8 mouse cellular contexts compared by ENCODE assay signal in genomic region chr6:135026232-135026631, GRCm38 (mm10). TPM values are rescaled to one million over a fixed set of nuclear protein-coding genes. Genes with fewer than 3 reads are reported as not detected.
DNase-seq lines count a peak whose midpoint lies in the region; ATAC-seq and TF ChIP-seq lines count a peak whose summit lies in the region.

No protein-coding gene starts in this region.

- no peaks in the 10 kb centered on the region for H3K4me1 ChIP-seq in liver, adult 2 months (ENCODE audit: control insufficient read depth, insufficient read depth, low read length)
- 0 out of 2 replicates have a peak, but pooled peaks cover 3% of the 10 kb centered on the region for H3K4me1 ChIP-seq in liver, embryonic 12.5 days

- 5% methylated on average over 3 of the region's 3 CpGs for WGBS in liver, adult 2 months
- WGBS in liver, embryonic 12.5 days (ENCODE audit: insufficient replicate concordance): 5% methylated on average over 3 of the region's 3 CpGs

- H3K27ac ChIP-seq in liver, adult 2 months (replicated peaks; ENCODE audit: insufficient read depth, low read depth, low read length): no peak overlapping the region
- H3K27ac ChIP-seq in liver, embryonic 12.5 days: no peak overlapping the region

- H3K9me3 ChIP-seq in liver, embryonic 12.5 days (replicated peaks): no peaks in the 10 kb centered on the region

- no peaks in the 10 kb centered on the region for H3K27me3 ChIP-seq in liver, adult 2 months (ENCODE audit: control insufficient read depth, insufficient read depth, low read length)
- H3K27me3 ChIP-seq in liver, embryonic 12.5 days (replicated peaks): no peaks in the 10 kb centered on the region

- H3K36me3 ChIP-seq in liver, adult 2 months (ENCODE audit: control insufficient read depth, insufficient read depth, low read length): peaks cover 21% of the 10 kb centered on the region
- H3K36me3 ChIP-seq in liver, embryonic 12.5 days: peaks cover 41% of the 10 kb centered on the region

- no peak overlapping the region for H3K4me2 ChIP-seq in liver, embryonic 12.5 days

- no peak for ATAC-seq in liver, embryonic 12.5 days
- ATAC-seq in megakaryocyte-erythroid progenitor cell, adult 5-6 weeks (replicated peaks; ENCODE audit: low FRiP score, low TSS enrichment, poor library complexity, severe bottlenecking): peak; percentile 75

- TF ChIP-seq POLR2A in liver, adult 2 months (IDR thresholded peaks at IDR 0.05; ENCODE audit: extremely low read depth, insufficient read depth, low read length): no peak

- 0 out of 2 replicates have a peak, but pooled peaks have one; percentile 33 for TF ChIP-seq CTCF in liver, adult 2 months (IDR thresholded peaks at IDR 0.05; ENCODE audit: low read depth, low read length)

- peak; percentile 45 for DNase-seq in adrenal gland, postnatal 14 days
- no peak for DNase-seq in adrenal gland, postnatal 25 days
- peak; percentile 33 for DNase-seq in liver, adult 2 months (ENCODE audit: extremely low read depth, low read depth, low spot score)
- peak; percentile 26 for DNase-seq in embryo, embryonic 9.5 days (ENCODE audit: extremely low spot score)
- peak; percentile 64 for DNase-seq in kidney, adult 9 months
- no peak for DNase-seq in testis, postnatal 14 days (ENCODE audit: low spot score)

- no peak overlapping the region for H3K4me3 ChIP-seq in liver, adult 2 months (ENCODE audit: insufficient read depth, low read depth, low read length)
- no peak overlapping the region for H3K4me3 ChIP-seq in liver, embryonic 12.5 days

- H3K79me2 ChIP-seq in liver, adult 2 months (ENCODE audit: control insufficient read depth, insufficient read depth, low read length): no peaks in the 10 kb centered on the region

- H3K9ac ChIP-seq in liver, adult 2 months (ENCODE audit: low read depth, low read length): no peak overlapping the region
- H3K9ac ChIP-seq in liver, embryonic 12.5 days: no peak overlapping the region

RNA-seq across cellular contexts. Expression of gene Ddx47, which starts 14.8 kb away (rescaled TPM):
- total RNA-seq in adrenal gland, postnatal 14 days (2021): 56.9 and 61.2 TPM in 2 replicates
- 62.2 and 75.9 TPM in 2 replicates for total RNA-seq in adrenal gland, postnatal 25 days (2021)
- total RNA-seq in liver, adult 2 months (2014; rRNA removed): 25.6 and 26.7 TPM in 2 replicates
- polyA plus RNA-seq in liver, adult 2 months (2012; rRNA removed): 22.2 and 26.4 TPM in 2 replicates
- 84.5 and 87.3 TPM in 2 replicates for polyA plus RNA-seq in liver, embryonic 12.5 days (2016; fragmentation: Nextera tagmentation; extraction: Ambion mirVana)
- 87.5 and 108 TPM in 2 replicates for total RNA-seq in megakaryocyte-erythroid progenitor cell, adult 5-6 weeks (2014; fragmentation: Nextera tagmentation)
- total RNA-seq in megakaryocyte-erythroid progenitor cell, adult 5-6 weeks (2017): 135 and 173 TPM in 2 replicates

RNA-seq across cellular contexts. Expression of gene Gprc5a, which starts 39.2 kb away (rescaled TPM):
- 1.7 and 2.1 TPM in 2 replicates for total RNA-seq in adrenal gland, postnatal 14 days (2021)
- total RNA-seq in adrenal gland, postnatal 25 days (2021): 0.33 and 0.71 TPM in 2 replicates
- total RNA-seq in liver, adult 2 months (2014; rRNA removed): not detected in 2 replicates
- 0.11 and 0.22 TPM in 2 replicates for polyA plus RNA-seq in liver, adult 2 months (2012; rRNA removed)
- 0.64 and 0.74 TPM in 2 replicates for polyA plus RNA-seq in liver, embryonic 12.5 days (2016; fragmentation: Nextera tagmentation; extraction: Ambion mirVana)
- not detected in 2 replicates for total RNA-seq in megakaryocyte-erythroid progenitor cell, adult 5-6 weeks (2014; fragmentation: Nextera tagmentation)
- 1.1 TPM in 1 of 2 replicates, not detected in the other for total RNA-seq in megakaryocyte-erythroid progenitor cell, adult 5-6 weeks (2017)

RNA-seq across cellular contexts. Expression of gene Apold1, which starts 44.7 kb away (rescaled TPM):
- 12.0 and 18.0 TPM in 2 replicates for total RNA-seq in adrenal gland, postnatal 14 days (2021)
- total RNA-seq in adrenal gland, postnatal 25 days (2021): 3.6 and 4.8 TPM in 2 replicates
- 0.55 and 1.0 TPM in 2 replicates for total RNA-seq in liver, adult 2 months (2014; rRNA removed)
- polyA plus RNA-seq in liver, adult 2 months (2012; rRNA removed): 0.40 and 0.49 TPM in 2 replicates
- 2.2 and 2.3 TPM in 2 replicates for polyA plus RNA-seq in liver, embryonic 12.5 days (2016; fragmentation: Nextera tagmentation; extraction: Ambion mirVana)
- total RNA-seq in megakaryocyte-erythroid progenitor cell, adult 5-6 weeks (2014; fragmentation: Nextera tagmentation): 0.90 and 1.5 TPM in 2 replicates
- 0.66 and 0.80 TPM in 2 replicates for total RNA-seq in megakaryocyte-erythroid progenitor cell, adult 5-6 weeks (2017)

Comparison
In these comparisons a context has a peak if more than half of its experiments do, and no peak if none do; other contexts are left out.
1. DNase-seq: peak in adrenal gland, postnatal 14 days (single experiment), liver, adult 2 months (single experiment), embryo, embryonic 9.5 days (single experiment) and kidney, adult 9 months (single experiment); none in adrenal gland, postnatal 25 days (single experiment) and testis, postnatal 14 days (single experiment).